Mouse (Mus musculus): ENCODE results near the gene Itsn1. TPM values are rescaled to one million over a fixed set of nuclear protein-coding genes. Genes with fewer than 3 reads are reported as not detected.
A peak's percentile ranks its signal among the peaks of the same experiment; 100 is the strongest.

Itsn1 gene
- polyA plus RNA-seq, 1 experiment from 2014 or later, result 36.0 TPM

DNA sequence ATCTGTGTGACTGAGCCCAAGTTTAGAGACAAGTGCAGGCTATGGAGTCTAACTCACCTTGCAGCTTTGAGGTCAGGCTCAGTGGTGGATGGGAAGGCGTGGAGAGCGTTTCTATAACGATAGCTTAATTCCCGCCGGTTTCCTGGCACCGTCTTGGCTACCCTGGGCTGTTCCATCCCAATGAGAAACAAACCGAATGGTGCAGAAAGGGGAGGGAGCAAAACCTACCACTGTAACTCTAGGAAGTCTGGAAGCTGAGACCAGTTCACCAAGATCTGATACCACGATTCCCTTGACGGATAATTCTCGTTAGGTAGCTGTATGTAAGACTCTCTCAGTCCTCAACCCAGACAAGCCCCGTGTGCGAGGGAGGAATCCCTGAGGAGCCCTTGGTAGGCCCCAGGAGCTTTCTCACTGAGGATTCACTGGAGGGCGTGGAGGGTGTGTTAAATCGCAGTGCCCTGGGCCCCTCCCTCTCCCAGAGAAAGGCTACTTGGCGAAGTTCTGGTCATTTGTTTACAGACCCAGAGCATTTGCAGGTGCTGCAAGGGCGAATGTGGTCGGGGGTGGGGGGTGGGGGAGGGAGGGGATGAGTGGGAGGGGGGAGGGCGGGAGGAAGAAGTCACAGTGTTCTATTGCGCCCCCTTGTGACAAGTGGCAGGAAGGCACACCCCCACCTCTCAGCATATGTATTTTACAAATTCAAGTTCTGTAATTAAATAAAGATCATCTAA is 156.5 kb downstream of the Itsn1 start:
- in situ Hi-C loops (cut with MboI; ENCODE audit: low pct_unique_long_range_greater_than_20kb), result no loop called here
- ChIA-PET CTCF (interaction anchor here (0.9 to 1.6 kb wide), 4 partner anchors 11 to 81 kb away, joined by 3 to 6 read pairs (median 4); no protein-coding TSS in a partner anchor), POLR2A (interaction anchor here (1.0 kb wide), 1 partner anchor 16 kb away, joined by 3 read pairs; no protein-coding TSS in a partner anchor)
- no peak for DNase-seq (ENCODE audit: low read depth, low spot score)
- no peaks in the 10 kb centered on the region for H3K27me3 ChIP-seq
- no peak for ATAC-seq
- TF ChIP-seq CTCF (IDR thresholded peaks at IDR 0.05), result no peak

DNA sequence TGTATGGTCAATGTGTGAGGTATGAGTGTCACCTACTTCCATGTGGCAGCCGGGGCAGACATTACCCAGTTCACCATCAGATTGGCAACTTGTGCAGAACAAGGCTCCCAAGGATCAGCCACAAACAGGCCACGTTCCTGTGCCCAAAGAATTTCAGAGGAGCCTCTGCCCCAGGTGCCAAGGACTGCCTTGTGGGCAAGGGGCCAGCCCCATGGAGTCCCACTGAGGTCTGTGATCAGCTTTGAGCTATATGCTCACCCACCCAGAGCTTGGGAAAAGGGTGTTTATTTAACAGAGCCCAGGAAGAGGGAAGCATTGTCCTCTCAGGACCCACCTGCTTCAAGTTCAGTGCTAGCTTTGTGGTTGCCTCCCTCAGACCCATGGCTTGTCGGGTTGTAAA is 159.3 kb downstream of the Itsn1 start:
- CTCF ChIA-PET, result interaction anchor here (0.9 kb wide), 1 partner anchor 198 kb away, joined by 3 read pairs; no protein-coding TSS in a partner anchor
- POLR2A ChIA-PET, result no interaction called here
- ATAC-seq (no peak), DNase-seq (ENCODE audit: low read depth, low spot score) (no peak)
- in situ Hi-C loops (cut with MboI; ENCODE audit: low pct_unique_long_range_greater_than_20kb), result no loop called here
- TF ChIP-seq CTCF (IDR thresholded peaks at IDR 0.05), result no peak
- no peaks in the 10 kb centered on the region for H3K27me3 ChIP-seq

GRCm38 (mm10) chr16:91889831-91890230 is 160.8 kb downstream of the Itsn1 start:
- H3K27me3 ChIP-seq, result no peaks in the 10 kb centered on the region
- ChIA-PET CTCF (no interaction called here), POLR2A (no interaction called here)
- no peak for ATAC-seq
- in situ Hi-C loops (cut with MboI; ENCODE audit: low pct_unique_long_range_greater_than_20kb), result no loop called here
- TF ChIP-seq CTCF (IDR thresholded peaks at IDR 0.05), result no peak
- DNase-seq (ENCODE audit: low read depth, low spot score), result no peak

- TF ChIP-seq CTCF (IDR thresholded peaks at IDR 0.05), result no peak
- ChIA-PET POLR2A (no interaction called here), CTCF (no interaction called here)
- ATAC-seq (peak; percentile 4), DNase-seq (ENCODE audit: low read depth, low spot score) (no peak)
- H3K27me3 ChIP-seq, result no peaks in the 10 kb centered on the region
- in situ Hi-C loops (cut with MboI; ENCODE audit: low pct_unique_long_range_greater_than_20kb), result no loop called here
Observed at GRCm38 (mm10) chr16:91891218-91891617, 162.1 kb downstream of the Itsn1 start.

- DNase-seq (ENCODE audit: low read depth, low spot score) (no peak), ATAC-seq (no peak)
- POLR2A ChIA-PET, result no interaction called here
- CTCF ChIA-PET, result interaction anchor here (0.8 to 1.1 kb wide), 2 partner anchors 11 to 18 kb away, joined by 3 read pairs; no protein-coding TSS in a partner anchor
- H3K27me3 ChIP-seq, result no peaks in the 10 kb centered on the region
- TF ChIP-seq CTCF (IDR thresholded peaks at IDR 0.05), result no peak
- in situ Hi-C loops (cut with MboI; ENCODE audit: low pct_unique_long_range_greater_than_20kb), result no loop called here
Observed at GRCm38 (mm10) chr16:91896426-91896830, 167.3 kb downstream of the Itsn1 start.

DNA sequence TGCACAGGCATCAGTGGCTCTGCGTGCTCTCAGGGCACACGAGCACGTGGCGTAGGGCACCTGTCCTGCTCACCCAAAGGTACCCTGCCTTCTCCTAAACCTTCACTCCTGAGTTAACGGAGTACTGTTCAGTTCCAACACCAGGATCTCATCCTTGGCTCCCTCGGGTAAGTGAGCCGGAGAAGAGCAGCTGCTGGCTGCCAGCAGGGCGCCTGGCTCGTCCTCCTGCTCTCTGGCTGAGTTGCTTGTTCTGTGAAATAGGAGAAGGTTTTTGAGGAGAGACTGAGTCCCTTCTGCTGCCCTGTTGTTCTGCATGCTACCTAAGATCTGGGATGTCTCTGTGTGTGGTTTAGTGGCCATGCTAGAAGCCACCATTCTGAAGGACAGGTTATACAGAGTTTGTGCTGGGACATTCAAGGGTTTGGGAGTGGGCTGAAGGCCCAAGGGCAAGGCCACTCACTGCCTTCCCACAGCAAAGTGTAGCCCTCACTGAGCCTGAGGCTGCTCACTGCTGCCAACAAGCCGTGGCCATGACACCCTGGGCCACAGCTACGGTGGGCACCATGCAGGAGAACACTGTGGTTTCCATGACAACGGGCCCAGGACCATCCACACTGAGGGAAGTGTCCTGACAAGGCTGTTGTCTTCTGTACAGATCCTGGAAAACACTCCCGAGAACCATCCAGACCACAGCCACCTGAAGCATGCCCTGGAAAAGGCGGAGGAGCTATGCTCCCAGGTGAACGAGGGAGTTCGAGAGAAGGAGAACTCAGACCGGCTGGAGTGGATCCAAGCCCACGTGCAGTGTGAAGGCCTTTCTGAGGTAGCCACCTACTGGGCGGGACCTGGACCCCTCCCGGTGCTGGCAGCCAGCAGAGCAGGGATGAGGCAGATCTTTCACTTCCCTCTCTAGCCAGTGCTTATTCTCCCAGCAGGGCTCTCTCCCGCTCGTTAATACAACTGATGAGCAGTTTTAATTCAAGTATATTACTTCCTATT is 170.1 kb downstream of the Itsn1 start:
- in situ Hi-C loops (cut with MboI; ENCODE audit: low pct_unique_long_range_greater_than_20kb), result no loop called here
- no peak for TF ChIP-seq CTCF (IDR thresholded peaks at IDR 0.05)
- no peak for ATAC-seq
- no peaks in the 10 kb centered on the region for H3K27me3 ChIP-seq
- DNase-seq (ENCODE audit: low read depth, low spot score), result no peak
- POLR2A ChIA-PET, result no interaction called here
- CTCF ChIA-PET, result no interaction called here

DNA sequence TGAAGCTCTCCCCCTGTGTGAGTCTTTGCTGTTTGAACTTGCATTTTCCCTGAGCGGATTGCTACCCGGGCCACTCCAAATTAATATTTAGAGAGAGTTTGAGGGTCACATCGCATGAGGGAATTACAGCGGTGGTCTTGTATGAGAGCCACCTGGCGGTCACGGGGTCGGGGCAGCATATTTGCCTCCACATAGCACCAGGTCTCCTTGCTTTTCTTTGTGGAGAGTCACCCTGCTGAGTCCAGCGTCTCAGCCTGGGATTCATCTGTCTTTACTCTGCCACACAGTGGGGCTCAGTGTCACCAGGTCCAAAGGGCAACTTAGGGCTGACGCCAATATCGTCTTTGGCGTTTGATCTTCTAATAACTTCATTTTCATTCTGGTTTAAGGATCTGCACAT is 171.2 kb downstream of the Itsn1 start:
- ChIA-PET CTCF (interaction anchor here (0.8 to 1.2 kb wide), 2 partner anchors 8 to 209 kb away, joined by 3 read pairs; no protein-coding TSS in a partner anchor), POLR2A (no interaction called here)
- no peak for DNase-seq (ENCODE audit: low read depth, low spot score)
- H3K27me3 ChIP-seq, result no peaks in the 10 kb centered on the region
- ATAC-seq, result no peak
- TF ChIP-seq CTCF (IDR thresholded peaks at IDR 0.05), result no peak
- in situ Hi-C loops (cut with MboI; ENCODE audit: low pct_unique_long_range_greater_than_20kb), result no loop called here

DNA sequence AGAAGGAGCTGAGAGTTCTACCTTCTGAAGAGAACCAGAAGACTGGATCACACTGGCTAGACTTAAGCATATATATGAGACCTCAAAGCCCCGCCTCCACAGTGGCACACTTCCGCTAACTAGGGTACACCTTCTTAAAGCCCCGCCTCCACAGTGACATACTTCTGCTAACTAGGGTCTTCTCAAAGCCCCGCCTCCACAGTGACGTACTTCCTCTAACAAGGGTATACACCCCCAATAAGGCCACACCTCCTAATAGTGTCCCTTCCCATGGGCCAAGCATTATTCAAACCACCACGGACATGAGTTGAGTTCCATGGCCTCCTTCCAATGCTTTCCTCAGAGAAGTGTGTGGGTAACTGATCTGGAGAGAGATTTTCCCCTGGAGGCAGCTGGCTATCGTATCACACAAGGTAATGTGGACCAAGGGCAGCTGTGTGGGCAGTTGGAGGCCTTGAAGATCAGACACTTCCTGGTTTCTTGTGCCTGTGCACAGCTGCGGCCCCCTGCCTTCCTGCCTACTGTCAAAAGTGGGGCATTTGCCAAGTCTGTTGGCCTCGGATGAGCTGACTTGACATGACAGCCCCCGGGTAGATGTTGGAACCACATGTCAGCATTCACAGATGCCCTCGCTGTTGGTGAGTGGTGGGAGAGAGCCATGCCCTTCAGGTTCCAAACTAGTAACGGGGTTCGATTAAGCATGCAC is 174.9 kb downstream of the Itsn1 start:
- in situ Hi-C loops (cut with MboI; ENCODE audit: low pct_unique_long_range_greater_than_20kb), result no loop called here
- no peaks in the 10 kb centered on the region for H3K27me3 ChIP-seq
- ATAC-seq (no peak), DNase-seq (ENCODE audit: low read depth, low spot score) (no peak)
- ChIA-PET CTCF (no interaction called here), POLR2A (no interaction called here)
- no peak for TF ChIP-seq CTCF (IDR thresholded peaks at IDR 0.05)

DNA sequence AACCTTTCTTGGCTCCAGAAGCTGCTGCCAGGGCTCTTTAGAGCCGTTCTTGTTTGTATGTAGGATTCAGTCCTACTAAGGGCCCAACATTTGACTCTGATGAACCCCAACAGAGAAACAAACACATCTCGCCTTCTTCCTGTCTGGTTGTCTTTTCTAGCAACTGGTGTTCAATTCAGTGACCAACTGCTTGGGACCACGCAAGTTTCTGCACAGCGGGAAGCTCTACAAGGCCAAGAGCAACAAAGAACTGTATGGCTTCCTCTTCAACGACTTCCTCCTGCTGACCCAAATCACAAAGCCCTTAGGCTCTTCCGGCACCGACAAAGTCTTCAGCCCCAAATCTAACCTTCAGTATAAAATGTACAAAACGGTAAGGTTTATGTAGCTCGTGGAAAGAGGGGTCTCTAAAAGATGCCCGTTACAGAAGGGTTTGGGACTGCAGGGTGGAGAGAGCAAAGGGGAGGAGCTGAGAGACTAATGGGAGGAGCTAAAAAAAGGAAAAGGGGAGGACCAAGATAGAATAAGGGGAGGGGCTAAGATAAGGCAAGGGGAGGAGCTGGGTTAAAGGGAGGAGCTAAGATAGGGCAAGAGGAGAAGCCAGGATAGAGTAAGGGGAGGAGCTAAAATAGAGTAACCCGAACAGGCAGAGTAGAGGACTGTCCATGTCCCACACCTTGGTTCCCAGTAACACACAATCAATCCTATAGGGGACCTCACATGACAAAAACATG is 176.2 kb downstream of the Itsn1 start:
- no peak for TF ChIP-seq CTCF (IDR thresholded peaks at IDR 0.05)
- in situ Hi-C loops (cut with MboI; ENCODE audit: low pct_unique_long_range_greater_than_20kb), result no loop called here

DNA sequence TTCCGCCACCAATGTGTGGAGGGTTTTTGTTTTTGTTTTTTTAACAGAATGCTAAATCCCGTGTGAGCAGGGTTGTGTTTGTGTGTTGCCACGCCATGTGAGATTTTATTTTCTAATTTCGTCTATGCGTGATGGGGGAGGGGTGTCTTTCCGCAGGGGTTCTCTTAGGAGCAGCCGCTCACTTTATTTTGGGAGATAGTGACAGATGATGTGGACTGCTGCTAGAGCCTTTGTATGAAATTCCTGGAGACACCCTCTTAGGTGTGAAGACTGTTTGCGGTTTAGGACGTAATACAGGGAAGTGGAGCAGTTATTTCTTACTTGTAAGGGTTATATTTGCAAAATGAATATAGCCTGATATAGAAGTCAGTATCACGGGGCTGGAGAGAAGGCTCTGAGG is 176.9 kb downstream of the Itsn1 start:
- TF ChIP-seq CTCF (IDR thresholded peaks at IDR 0.05), result no peak
- in situ Hi-C loops (cut with MboI; ENCODE audit: low pct_unique_long_range_greater_than_20kb), result no loop called here
- ATAC-seq, result no peak
- ChIA-PET POLR2A (no interaction called here), CTCF (no interaction called here)
- no peaks in the 10 kb centered on the region for H3K27me3 ChIP-seq
- no peak for DNase-seq (ENCODE audit: low read depth, low spot score)

More for the DNA sequence above, 176.2 kb downstream of the Itsn1 start:
- H3K27me3 ChIP-seq, result no peaks in the 10 kb centered on the region
- ATAC-seq (no peak), DNase-seq (ENCODE audit: low read depth, low spot score) (no peak)
- CTCF ChIA-PET, result no interaction called here
- POLR2A ChIA-PET, result interaction anchor here (0.8 kb wide), 1 partner anchor 13 kb away, joined by 5 read pairs; no protein-coding TSS in a partner anchor
